9 mouse cellular contexts compared by ENCODE assay signal in genomic region chr2:119328546-119328945, GRCm38 (mm10). TPM values are rescaled to one million over a fixed set of nuclear protein-coding genes. Genes with fewer than 3 reads are reported as not detected.
DNase-seq lines count a peak whose midpoint lies in the region; ATAC-seq and TF ChIP-seq lines count a peak whose summit lies in the region.
"Had no signal": no experiment of that assay in that cellular context is flagged by ENCODE, and none has a peak within 500 bp of the region (broad histone marks: within the 10 kb centered on the region; RNA-seq: fewer than 3 reads in every experiment).

No protein-coding gene starts in this region.

- TF ChIP-seq CTCF in stomach, postnatal 0 days (IDR thresholded peaks at IDR 0.05; ENCODE audit: low read depth), result no peak

- DNase-seq in cerebellum, postnatal 14 days, result peak; percentile 58 to 70
- no peak for DNase-seq in lung, adult 18-20 months
- DNase-seq in limb, embryonic 14.5 days (ENCODE audit: low spot score), result no peak
- peak; percentile 15 for DNase-seq in stomach, postnatal 0 days (ENCODE audit: low spot score)
- no peak for DNase-seq in frontal cortex, postnatal 10 days (ENCODE audit: low spot score in 2 of 2)
- no peak for DNase-seq in ovary, postnatal 14 days (ENCODE audit: low spot score)
- DNase-seq: gastrocnemius, postnatal 14 days had no signal

- no peak for TF ChIP-seq POLR2A in limb, embryonic 14.5 days (IDR thresholded peaks at IDR 0.05; ENCODE audit: borderline replicate concordance, extremely low read depth, insufficient read depth, insufficient read length)

- peaks cover 47% of the 10 kb centered on the region for H3K4me1 ChIP-seq in lung, embryonic 16.5 days (replicated peaks; ENCODE audit: control insufficient read depth, insufficient read depth, low read length)
- peaks cover 21% of the 10 kb centered on the region for H3K4me1 ChIP-seq in limb, embryonic 14.5 days (ENCODE audit: control insufficient read depth, insufficient read depth, low read length)
- H3K4me1 ChIP-seq in stomach, postnatal 0 days (replicated peaks; ENCODE audit: control insufficient read depth, insufficient read depth), result no peaks in the 10 kb centered on the region; the same call in 1 of the 2 replicates

- H3K27me3 ChIP-seq in lung, embryonic 16.5 days (ENCODE audit: control insufficient read depth, insufficient read depth, low read depth, low read length), result peaks cover 36% of the 10 kb centered on the region
- peaks cover 60% of the 10 kb centered on the region for H3K27me3 ChIP-seq in limb, embryonic 14.5 days (ENCODE audit: control insufficient read depth, insufficient read depth, low read length)
- H3K27me3 ChIP-seq in stomach, postnatal 0 days (ENCODE audit: control insufficient read depth, insufficient read depth, low read length), result peaks cover 11% of the 10 kb centered on the region; the same call in 1 of the 2 replicates

- H3K9ac ChIP-seq in lung, embryonic 16.5 days (ENCODE audit: low read length), result no peak overlapping the region
- H3K9ac ChIP-seq in limb, embryonic 14.5 days (ENCODE audit: low read depth, low read length, severe bottlenecking), result no peak overlapping the region
- H3K9ac ChIP-seq in stomach, postnatal 0 days (ENCODE audit: low read length), result no peak overlapping the region

- H3K9me3 ChIP-seq in lung, embryonic 16.5 days (ENCODE audit: control insufficient read depth, low read length), result no peaks in the 10 kb centered on the region
- no peaks in the 10 kb centered on the region for H3K9me3 ChIP-seq in limb, embryonic 14.5 days (ENCODE audit: control insufficient read depth, low read length)
- no peaks in the 10 kb centered on the region for H3K9me3 ChIP-seq in stomach, postnatal 0 days (ENCODE audit: control insufficient read depth, low read length)

- H3K36me3 ChIP-seq in lung, embryonic 16.5 days (ENCODE audit: control insufficient read depth, insufficient read depth, low read length), result no peaks in the 10 kb centered on the region
- H3K36me3 ChIP-seq in limb, embryonic 14.5 days (ENCODE audit: control insufficient read depth, insufficient read depth, low read length), result no peaks in the 10 kb centered on the region
- no peaks in the 10 kb centered on the region; the same call in 1 of the 2 replicates for H3K36me3 ChIP-seq in stomach, postnatal 0 days (ENCODE audit: control insufficient read depth, insufficient read depth, low read length)

- no peak for ATAC-seq in cerebellum, adult (ENCODE audit: insufficient number of reproducible peaks, low FRiP score, low TSS enrichment)
- ATAC-seq in lung, embryonic 16.5 days (ENCODE audit: low read depth), result no peak
- ATAC-seq in limb, embryonic 14.5 days (ENCODE audit: low FRiP score, low read depth), result no peak
- no peak for ATAC-seq in stomach, postnatal 0 days (ENCODE audit: low FRiP score, low TSS enrichment)

- no peak for TF ChIP-seq EP300 in stomach, postnatal 0 days (optimal IDR thresholded peaks at IDR 0.05)

- peak overlapping the region; percentile 53; the same call in 1 of the 2 replicates for H3K27ac ChIP-seq in lung, embryonic 16.5 days (ENCODE audit: low read length)
- no peak overlapping the region for H3K27ac ChIP-seq in limb, embryonic 14.5 days (replicated peaks; ENCODE audit: low read depth, low read length)
- H3K27ac ChIP-seq in stomach, postnatal 0 days (replicated peaks), result no peak overlapping the region

- H3K4me3 ChIP-seq in lung, embryonic 16.5 days (ENCODE audit: low read length), result peak overlapping the region; percentile 64
- H3K4me3 ChIP-seq in limb, embryonic 14.5 days (replicated peaks; ENCODE audit: low read length), result peak overlapping the region; percentile 4; the same call in 1 of the 2 replicates
- H3K4me3 ChIP-seq in stomach, postnatal 0 days (ENCODE audit: low read depth, low read length), result no peak overlapping the region

- H3K4me2 ChIP-seq in lung, embryonic 16.5 days (ENCODE audit: low read depth, low read length), result peak overlapping the region; percentile 91
- no peak overlapping the region for H3K4me2 ChIP-seq in limb, embryonic 14.5 days (replicated peaks; ENCODE audit: low read depth, low read length, severe bottlenecking)
- H3K4me2 ChIP-seq in stomach, postnatal 0 days (replicated peaks; ENCODE audit: low read depth), result peak overlapping the region; percentile 21; the same call in 1 of the 2 replicates

- WGBS in lung, embryonic 16.5 days, result 32% methylated on average over 5 of the region's 5 CpGs
- WGBS in limb, embryonic 14.5 days, result 38% methylated on average over 5 of the region's 5 CpGs
- WGBS in stomach, postnatal 0 days, result 38% methylated on average over 5 of the region's 5 CpGs

RNA-seq across cellular contexts. Expression of gene Dll4, which starts 3.0 kb away (rescaled TPM):
- polyA plus RNA-seq in lung, embryonic 16.5 days (2015; fragmentation: Nextera tagmentation; extraction: Ambion mirVana), result 14.6 and 17.8 TPM in 2 replicates
- polyA plus RNA-seq in limb, embryonic 14.5 days (2012; rRNA removed), result 8.7 and 9.0 TPM in 2 replicates
- polyA plus RNA-seq in limb, embryonic 14.5 days (2014; fragmentation: Nextera tagmentation; extraction: Ambion mirVana), result 5.1 and 6.2 TPM in 2 replicates
- 3.7 TPM in 2 replicates for polyA plus RNA-seq in stomach, postnatal 0 days (2015; fragmentation: Nextera tagmentation; extraction: Ambion mirVana)

RNA-seq across cellular contexts. Expression of gene Chac1, which starts 22.5 kb away (rescaled TPM):
- 1.1 and 1.7 TPM in 2 replicates for polyA plus RNA-seq in lung, embryonic 16.5 days (2015; fragmentation: Nextera tagmentation; extraction: Ambion mirVana)
- 0.79 and 0.94 TPM in 2 replicates for polyA plus RNA-seq in limb, embryonic 14.5 days (2012; rRNA removed)
- polyA plus RNA-seq in limb, embryonic 14.5 days (2014; fragmentation: Nextera tagmentation; extraction: Ambion mirVana), result 0.48 and 0.68 TPM in 2 replicates
- 2.0 and 2.6 TPM in 2 replicates for polyA plus RNA-seq in stomach, postnatal 0 days (2015; fragmentation: Nextera tagmentation; extraction: Ambion mirVana)

RNA-seq across cellular contexts. Expression of gene Vps18, which starts 40.0 kb away (rescaled TPM):
- polyA plus RNA-seq in lung, embryonic 16.5 days (2015; fragmentation: Nextera tagmentation; extraction: Ambion mirVana), result 18.8 and 19.5 TPM in 2 replicates
- 17.0 and 19.2 TPM in 2 replicates for polyA plus RNA-seq in limb, embryonic 14.5 days (2012; rRNA removed)
- 14.8 and 16.6 TPM in 2 replicates for polyA plus RNA-seq in limb, embryonic 14.5 days (2014; fragmentation: Nextera tagmentation; extraction: Ambion mirVana)
- 7.7 and 8.0 TPM in 2 replicates for polyA plus RNA-seq in stomach, postnatal 0 days (2015; fragmentation: Nextera tagmentation; extraction: Ambion mirVana)

RNA-seq across cellular contexts. Expression of gene Rhov, which starts 57.5 kb away (rescaled TPM):
- polyA plus RNA-seq in lung, embryonic 16.5 days (2015; fragmentation: Nextera tagmentation; extraction: Ambion mirVana), result 1.3 and 2.2 TPM in 2 replicates
- 4.5 and 6.8 TPM in 2 replicates for polyA plus RNA-seq in limb, embryonic 14.5 days (2012; rRNA removed)
- 14.7 and 15.1 TPM in 2 replicates for polyA plus RNA-seq in limb, embryonic 14.5 days (2014; fragmentation: Nextera tagmentation; extraction: Ambion mirVana)
- polyA plus RNA-seq in stomach, postnatal 0 days (2015; fragmentation: Nextera tagmentation; extraction: Ambion mirVana), result 17.0 and 19.4 TPM in 2 replicates

Comparison
In these comparisons a context has a peak if more than half of its experiments do, and no peak if none do; other contexts are left out.
1. DNase-seq: peak in cerebellum, postnatal 14 days (2 of 2) and stomach, postnatal 0 days (single experiment); none in lung, adult 18-20 months (0 of 2), limb, embryonic 14.5 days (single experiment), frontal cortex, postnatal 10 days (0 of 2) and ovary, postnatal 14 days (single experiment).